Mouse (Mus musculus): ENCODE data around the gene Haus4. TPM values are rescaled to one million over a fixed set of nuclear protein-coding genes. Genes with fewer than 3 reads are reported as not detected.

Gene Haus4
- 57.9 and 58.2 TPM in 2 replicates for polyA plus RNA-seq (2014; fragmentation: Nextera tagmentation; extraction: Ambion mirVana)

- ATAC-seq (replicated peaks; ENCODE audit: low FRiP score, low TSS enrichment, low read depth), result peak; percentile 94
- Histone ChIP-seq H3K9ac (ENCODE audit: low read length) (peak within 1 kb of the TSS; percentile 84), H3K9me3 (ENCODE audit: control insufficient read depth, low read length) (no peaks in the 10 kb centered on the region), H3K4me1 (replicated peaks; ENCODE audit: control insufficient read depth, insufficient read depth, low read length) (peaks cover 5% of the 10 kb centered on the region), H3K4me2 (ENCODE audit: low read length) (peak within 1 kb of the TSS; percentile 82), H3K4me3 (ENCODE audit: low read depth, low read length) (peak within 1 kb of the TSS; percentile 68), H3K27me3 (replicated peaks; ENCODE audit: control insufficient read depth, insufficient read depth, low read length) (no peaks in the 10 kb centered on the region), H3K27ac (ENCODE audit: low read depth) (peak within 1 kb of the TSS; percentile 93), H3K36me3 (ENCODE audit: control insufficient read depth, insufficient read depth, low read length) (peaks cover 16% of the 10 kb centered on the region)
- DNase-seq (ENCODE audit: low spot score), result peak; percentile 95
- WGBS, result under 1% methylated on average over 76 of the region's 76 CpGs
These were observed at the start of gene Haus4 for GRCm38 (mm10) chr14:54553975-54554769. Gene Haus4 (minus strand): TSS chr14:54554616.

DNA sequence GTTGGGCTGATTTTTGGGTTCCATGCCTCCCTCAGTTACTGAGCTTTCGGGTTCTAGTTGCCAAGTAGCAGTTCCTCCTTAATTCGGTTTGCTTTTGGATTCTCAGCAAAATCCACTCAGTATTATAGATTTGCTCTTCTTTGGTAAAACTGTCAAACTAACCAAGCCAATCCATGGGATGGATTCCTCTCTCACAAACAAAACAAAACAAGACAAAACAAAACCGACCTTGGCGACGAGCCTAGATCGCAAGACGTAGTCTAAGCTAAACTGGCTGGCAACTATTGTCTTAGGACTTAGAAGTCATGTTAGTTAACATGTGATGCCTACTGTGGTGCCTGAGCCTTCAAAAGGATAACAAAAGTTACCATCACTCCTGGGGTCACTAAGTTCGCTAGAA lies 49.3 kb upstream of the Haus4 start:
- DNase-seq (ENCODE audit: low spot score) (no peak), ATAC-seq (replicated peaks; ENCODE audit: low FRiP score, low TSS enrichment, low read depth) (no peak)
- peak overlapping the region; percentile 96 for H3K27ac ChIP-seq (ENCODE audit: low read depth)
- 85% methylated on average over 8 of the region's 8 CpGs for WGBS
- no peak overlapping the region for H3K9ac ChIP-seq (ENCODE audit: low read length)
- peaks cover 22% of the 10 kb centered on the region for H3K4me1 ChIP-seq (replicated peaks; ENCODE audit: control insufficient read depth, insufficient read depth, low read length)
- peak overlapping the region; percentile 58 for H3K4me2 ChIP-seq (ENCODE audit: low read length)
- no peaks in the 10 kb centered on the region for H3K36me3 ChIP-seq (ENCODE audit: control insufficient read depth, insufficient read depth, low read length)
- H3K9me3 ChIP-seq (ENCODE audit: control insufficient read depth, low read length), result no peaks in the 10 kb centered on the region
- H3K4me3 ChIP-seq (ENCODE audit: low read depth, low read length), result peak overlapping the region; percentile 74
- no peaks in the 10 kb centered on the region for H3K27me3 ChIP-seq (replicated peaks; ENCODE audit: control insufficient read depth, insufficient read depth, low read length)

DNA sequence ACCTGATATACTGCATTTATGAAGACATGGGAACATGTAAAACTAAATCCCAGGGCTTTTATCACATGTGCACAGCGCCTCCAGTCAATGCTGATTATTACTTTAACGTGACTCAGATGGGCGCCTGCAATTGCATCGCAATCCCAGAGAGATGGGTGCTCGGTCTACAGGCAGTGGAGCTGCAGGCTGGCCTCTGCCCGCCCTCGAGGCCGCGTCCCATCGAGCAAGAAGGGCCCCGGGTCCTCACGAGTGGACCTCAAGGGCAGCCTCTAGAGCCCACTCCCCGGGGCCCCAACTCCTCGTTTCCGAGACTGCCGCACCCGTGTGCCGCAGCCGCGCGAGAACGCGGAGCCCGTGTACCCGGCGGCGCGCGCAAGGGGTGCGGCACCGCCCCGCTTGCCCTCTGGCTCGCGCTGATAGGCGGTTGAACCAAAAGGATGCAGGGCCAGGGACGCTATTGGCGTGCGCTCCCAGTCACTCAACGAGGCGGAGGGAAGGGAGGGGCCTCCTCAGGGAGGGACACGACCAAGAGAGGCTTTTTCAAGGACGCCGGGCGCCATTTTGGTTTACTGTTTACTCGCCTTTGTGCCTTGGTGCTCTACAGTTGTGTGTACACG lies 48.7 kb upstream of the Haus4 start:
- H3K27ac ChIP-seq (ENCODE audit: low read depth), result peak overlapping the region; percentile 96
- DNase-seq (ENCODE audit: low spot score), result peak; percentile 92
- no peaks in the 10 kb centered on the region for H3K36me3 ChIP-seq (ENCODE audit: control insufficient read depth, insufficient read depth, low read length)
- H3K9me3 ChIP-seq (ENCODE audit: control insufficient read depth, low read length), result no peaks in the 10 kb centered on the region
- peak overlapping the region; percentile 85 for H3K9ac ChIP-seq (ENCODE audit: low read length)
- H3K4me3 ChIP-seq (ENCODE audit: low read depth, low read length), result peak overlapping the region; percentile 74
- H3K27me3 ChIP-seq (replicated peaks; ENCODE audit: control insufficient read depth, insufficient read depth, low read length), result no peaks in the 10 kb centered on the region
- H3K4me2 ChIP-seq (ENCODE audit: low read length), result peak overlapping the region; percentile 58
- under 1% methylated on average over 45 of the region's 46 CpGs for WGBS
- peaks cover 22% of the 10 kb centered on the region for H3K4me1 ChIP-seq (replicated peaks; ENCODE audit: control insufficient read depth, insufficient read depth, low read length)
- ATAC-seq (replicated peaks; ENCODE audit: low FRiP score, low TSS enrichment, low read depth), result peak; percentile 99

GRCm38 (mm10) chr14:54602613-54603012 lies 48.2 kb upstream of the Haus4 start:
- peaks cover 22% of the 10 kb centered on the region for H3K4me1 ChIP-seq (replicated peaks; ENCODE audit: control insufficient read depth, insufficient read depth, low read length)
- peak overlapping the region; percentile 58 for H3K4me2 ChIP-seq (ENCODE audit: low read length)
- 48% methylated on average over 4 of the region's 4 CpGs for WGBS
- H3K4me3 ChIP-seq (ENCODE audit: low read depth, low read length), result peak overlapping the region; percentile 74
- H3K9ac ChIP-seq (ENCODE audit: low read length), result peak overlapping the region; percentile 85
- no peaks in the 10 kb centered on the region for H3K36me3 ChIP-seq (ENCODE audit: control insufficient read depth, insufficient read depth, low read length)
- H3K27me3 ChIP-seq (replicated peaks; ENCODE audit: control insufficient read depth, insufficient read depth, low read length), result no peaks in the 10 kb centered on the region
- no peaks in the 10 kb centered on the region for H3K9me3 ChIP-seq (ENCODE audit: control insufficient read depth, low read length)
- H3K27ac ChIP-seq (ENCODE audit: low read depth), result peak overlapping the region; percentile 96
- ATAC-seq (replicated peaks; ENCODE audit: low FRiP score, low TSS enrichment, low read depth), result peak; percentile 10; the same call in 1 of the 2 replicates
- DNase-seq (ENCODE audit: low spot score), result peak; percentile 60

- Histone ChIP-seq H3K4me1 (replicated peaks; ENCODE audit: control insufficient read depth, insufficient read depth, low read length) (peaks cover 22% of the 10 kb centered on the region), H3K4me3 (ENCODE audit: low read depth, low read length) (no peak overlapping the region), H3K27me3 (replicated peaks; ENCODE audit: control insufficient read depth, insufficient read depth, low read length) (no peaks in the 10 kb centered on the region), H3K9ac (ENCODE audit: low read length) (no peak overlapping the region), H3K4me2 (ENCODE audit: low read length) (no peak overlapping the region), H3K36me3 (ENCODE audit: control insufficient read depth, insufficient read depth, low read length) (no peaks in the 10 kb centered on the region), H3K9me3 (ENCODE audit: control insufficient read depth, low read length) (no peaks in the 10 kb centered on the region), H3K27ac (ENCODE audit: low read depth) (no peak overlapping the region)
- DNase-seq (ENCODE audit: low spot score) (no peak), ATAC-seq (replicated peaks; ENCODE audit: low FRiP score, low TSS enrichment, low read depth) (no peak)
- WGBS, result 52% methylated on average over 2 of the region's 2 CpGs
These were observed 47.2 kb upstream of the Haus4 start for GRCm38 (mm10) chr14:54601601-54602000.

- Histone ChIP-seq H3K27ac (ENCODE audit: low read depth) (no peak overlapping the region), H3K36me3 (ENCODE audit: control insufficient read depth, insufficient read depth, low read length) (peaks cover 9% of the 10 kb centered on the region; the same call in 1 of the 2 replicates), H3K4me1 (replicated peaks; ENCODE audit: control insufficient read depth, insufficient read depth, low read length) (no peaks in the 10 kb centered on the region), H3K9me3 (ENCODE audit: control insufficient read depth, low read length) (no peaks in the 10 kb centered on the region), H3K4me3 (ENCODE audit: low read depth, low read length) (no peak overlapping the region), H3K4me2 (ENCODE audit: low read length) (no peak overlapping the region), H3K27me3 (replicated peaks; ENCODE audit: control insufficient read depth, insufficient read depth, low read length) (no peaks in the 10 kb centered on the region), H3K9ac (ENCODE audit: low read length) (no peak overlapping the region)
- WGBS, result 74% methylated on average over 7 of the region's 7 CpGs
- DNase-seq (ENCODE audit: low spot score), result no peak
- ATAC-seq (replicated peaks; ENCODE audit: low FRiP score, low TSS enrichment, low read depth), result no peak
These were observed 42.7 kb upstream of the Haus4 start for GRCm38 (mm10) chr14:54597084-54597483.

GRCm38 (mm10) chr14:54594631-54595414 lies 40.4 kb upstream of the Haus4 start:
- Histone ChIP-seq H3K9ac (ENCODE audit: low read length) (no peak overlapping the region), H3K4me2 (ENCODE audit: low read length) (no peak overlapping the region), H3K27me3 (replicated peaks; ENCODE audit: control insufficient read depth, insufficient read depth, low read length) (no peaks in the 10 kb centered on the region), H3K27ac (ENCODE audit: low read depth) (no peak overlapping the region), H3K4me3 (ENCODE audit: low read depth, low read length) (no peak overlapping the region), H3K36me3 (ENCODE audit: control insufficient read depth, insufficient read depth, low read length) (peaks cover 9% of the 10 kb centered on the region; the same call in 1 of the 2 replicates), H3K9me3 (ENCODE audit: control insufficient read depth, low read length) (no peaks in the 10 kb centered on the region), H3K4me1 (replicated peaks; ENCODE audit: control insufficient read depth, insufficient read depth, low read length) (no peaks in the 10 kb centered on the region)
- DNase-seq (ENCODE audit: low spot score) (no peak), ATAC-seq (replicated peaks; ENCODE audit: low FRiP score, low TSS enrichment, low read depth) (no peak)
- 66% methylated on average over 28 of the region's 28 CpGs for WGBS

DNA sequence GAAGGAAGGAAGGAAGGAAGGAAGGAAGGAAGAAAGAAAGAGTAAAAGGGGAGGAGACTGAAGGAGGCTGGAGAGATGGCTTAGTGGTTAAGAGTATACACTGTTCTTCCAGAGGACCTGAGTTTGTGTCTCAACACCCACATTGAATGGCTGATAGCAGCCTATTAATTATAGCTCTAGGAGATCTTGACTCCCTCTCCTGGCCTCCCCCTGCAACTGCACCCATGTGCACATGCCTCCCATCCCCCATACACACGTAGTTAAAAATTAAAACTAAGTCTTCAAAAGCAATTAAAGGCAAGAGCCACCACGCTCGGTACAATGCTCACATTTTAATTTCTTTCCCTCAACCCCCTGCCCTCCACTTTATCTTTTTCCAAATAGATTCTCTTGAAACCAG lies 39.6 kb upstream of the Haus4 start:
- Histone ChIP-seq H3K9me3 (ENCODE audit: control insufficient read depth, low read length) (no peaks in the 10 kb centered on the region), H3K27ac (ENCODE audit: low read depth) (no peak overlapping the region), H3K4me3 (ENCODE audit: low read depth, low read length) (no peak overlapping the region), H3K36me3 (ENCODE audit: control insufficient read depth, insufficient read depth, low read length) (peaks cover 9% of the 10 kb centered on the region; the same call in 1 of the 2 replicates), H3K4me2 (ENCODE audit: low read length) (no peak overlapping the region), H3K27me3 (replicated peaks; ENCODE audit: control insufficient read depth, insufficient read depth, low read length) (no peaks in the 10 kb centered on the region), H3K4me1 (replicated peaks; ENCODE audit: control insufficient read depth, insufficient read depth, low read length) (no peaks in the 10 kb centered on the region), H3K9ac (ENCODE audit: low read length) (no peak overlapping the region)
- 93% methylated on average over 3 of the region's 3 CpGs for WGBS
- DNase-seq (ENCODE audit: low spot score) (no peak), ATAC-seq (replicated peaks; ENCODE audit: low FRiP score, low TSS enrichment, low read depth) (no peak)
